Mouse (Mus musculus): ENCODE measurements around the gene Hacd1. TPM values are rescaled to one million over a fixed set of nuclear protein-coding genes. Genes with fewer than 3 reads are reported as not detected.
A peak's percentile ranks its signal among the peaks of the same experiment; 100 is the strongest.
"Not testable (repeated sequence)": the region's sequence is repeated elsewhere in the genome, so short reads cannot be mapped to it uniquely, and the experiment has no call there.

Gene Hacd1
- polyA plus RNA-seq (2015; fragmentation: Nextera tagmentation; extraction: Ambion mirVana): 57.2 and 58.4 TPM in 2 replicates

DNA sequence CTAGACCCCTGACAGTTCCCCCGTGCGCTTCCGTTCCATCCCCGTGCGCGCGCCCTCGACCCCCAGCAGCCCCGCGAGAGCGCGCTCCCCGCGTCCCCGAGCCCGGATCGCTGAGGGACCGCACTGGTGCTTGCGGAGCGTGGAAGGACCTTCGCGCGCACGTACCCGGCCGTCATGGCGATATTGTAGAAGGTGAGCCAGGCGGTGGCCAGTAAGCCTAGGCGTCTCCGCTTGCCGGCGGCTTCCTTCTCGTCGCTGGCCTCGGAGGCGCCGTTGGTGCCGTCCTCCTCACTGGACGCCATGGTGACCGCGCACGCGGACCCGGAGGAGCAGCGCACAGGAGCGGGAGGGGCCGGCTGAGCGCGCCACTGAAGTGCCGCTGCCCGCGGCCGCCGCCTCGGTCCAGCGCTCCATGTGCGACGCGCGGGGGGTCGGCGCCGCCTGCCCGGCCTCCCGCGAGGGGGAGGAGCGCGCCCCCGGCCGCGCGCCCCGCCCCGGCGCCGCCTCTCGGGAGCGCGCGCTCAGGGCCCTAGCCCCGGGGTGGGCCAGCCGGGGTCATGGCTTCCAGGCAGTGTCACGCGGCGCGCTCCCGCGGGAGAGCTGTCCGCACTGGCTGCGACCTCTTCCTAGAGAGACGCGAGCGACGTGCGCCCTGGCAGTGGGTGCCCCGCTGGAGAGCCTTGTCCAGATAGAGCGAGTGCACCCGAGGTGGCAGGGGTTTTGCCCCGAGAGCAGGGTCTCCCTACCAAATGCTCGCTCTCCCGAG lies at the start of gene Hacd1:
Gene Hacd1 (minus strand): TSS at position 570 of the 766 bp plus-strand sequence.
- ATAC-seq: peak; percentile 91
- H3K4me2 ChIP-seq (ENCODE audit: low read length): peak within 1 kb of the TSS; percentile 81
- H3K4me3 ChIP-seq (replicated peaks; ENCODE audit: low read length): peak within 1 kb of the TSS; percentile 82
- no peaks in the 10 kb centered on the region for H3K36me3 ChIP-seq (ENCODE audit: control insufficient read depth, insufficient read depth)
- peaks cover 9% of the 10 kb centered on the region for H3K4me1 ChIP-seq (replicated peaks; ENCODE audit: control insufficient read depth, insufficient read depth, low read length)
- WGBS: under 1% methylated on average over 60 of the region's 101 CpGs
- H3K9me3 ChIP-seq (ENCODE audit: control insufficient read depth, low read length): no peaks in the 10 kb centered on the region
- peak within 1 kb of the TSS; percentile 92 for H3K27ac ChIP-seq (ENCODE audit: low read length)
- no peaks in the 10 kb centered on the region for H3K27me3 ChIP-seq (replicated peaks; ENCODE audit: control insufficient read depth, insufficient read depth, low read length)
- H3K9ac ChIP-seq (replicated peaks; ENCODE audit: low read depth, low read length): peak within 1 kb of the TSS; percentile 93

DNA sequence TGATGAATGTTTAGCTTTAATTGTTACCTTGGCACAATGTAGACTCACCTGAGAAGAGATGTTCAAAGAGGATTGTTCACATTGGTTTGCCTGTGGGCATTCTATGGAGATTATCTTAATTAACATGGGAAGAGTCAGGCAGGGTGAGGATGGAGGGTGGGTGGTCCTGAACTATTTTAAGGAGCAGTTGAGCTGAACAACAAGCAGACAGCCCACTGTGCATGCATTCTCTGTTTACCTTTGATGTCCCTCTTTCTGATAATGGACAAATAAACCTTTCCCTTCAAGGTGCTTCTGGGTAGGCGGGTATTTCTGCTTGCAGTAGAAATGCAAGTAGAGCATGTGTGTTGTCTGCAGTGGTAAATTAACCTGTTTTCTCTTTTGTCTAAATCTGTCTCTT lies 48.0 kb upstream of the Hacd1 start:
- no peaks in the 10 kb centered on the region for H3K27me3 ChIP-seq (replicated peaks; ENCODE audit: control insufficient read depth, insufficient read depth, low read length)
- no peak overlapping the region for H3K4me3 ChIP-seq (replicated peaks; ENCODE audit: low read length)
- no peak overlapping the region for H3K9ac ChIP-seq (replicated peaks; ENCODE audit: low read depth, low read length)
- H3K9me3 ChIP-seq (ENCODE audit: control insufficient read depth, low read length): no peaks in the 10 kb centered on the region
- H3K36me3 ChIP-seq (ENCODE audit: control insufficient read depth, insufficient read depth): no peaks in the 10 kb centered on the region
- WGBS: 86% methylated on average over 1 of the region's 1 CpGs
- no peaks in the 10 kb centered on the region for H3K4me1 ChIP-seq (replicated peaks; ENCODE audit: control insufficient read depth, insufficient read depth, low read length)
- no peak overlapping the region for H3K4me2 ChIP-seq (ENCODE audit: low read length)
- no peak overlapping the region for H3K27ac ChIP-seq (ENCODE audit: low read length)
- no peak for ATAC-seq

DNA sequence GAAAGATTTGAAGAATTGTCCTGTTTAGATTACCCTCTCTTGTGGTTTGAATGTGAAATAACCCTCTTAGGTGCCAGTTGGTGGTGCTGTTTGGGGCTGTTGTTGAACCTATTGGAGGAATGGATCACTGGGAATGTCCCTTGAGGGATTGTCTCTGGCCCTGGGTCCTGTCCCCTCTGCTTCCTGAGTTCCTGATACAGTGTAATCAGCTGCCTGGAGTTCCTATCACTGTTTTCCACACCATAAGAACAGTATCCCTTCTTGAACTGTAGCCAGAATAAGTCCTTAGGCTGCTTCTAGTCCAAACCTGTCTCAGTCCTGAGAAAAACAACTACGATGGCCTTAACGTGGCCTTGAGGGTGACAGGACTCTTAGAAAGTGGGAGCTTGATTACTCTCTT lies 46.7 kb upstream of the Hacd1 start:
- no peak for ATAC-seq
- H3K4me2 ChIP-seq (ENCODE audit: low read length): no peak overlapping the region
- 79% methylated on average over 2 of the region's 2 CpGs for WGBS

DNA sequence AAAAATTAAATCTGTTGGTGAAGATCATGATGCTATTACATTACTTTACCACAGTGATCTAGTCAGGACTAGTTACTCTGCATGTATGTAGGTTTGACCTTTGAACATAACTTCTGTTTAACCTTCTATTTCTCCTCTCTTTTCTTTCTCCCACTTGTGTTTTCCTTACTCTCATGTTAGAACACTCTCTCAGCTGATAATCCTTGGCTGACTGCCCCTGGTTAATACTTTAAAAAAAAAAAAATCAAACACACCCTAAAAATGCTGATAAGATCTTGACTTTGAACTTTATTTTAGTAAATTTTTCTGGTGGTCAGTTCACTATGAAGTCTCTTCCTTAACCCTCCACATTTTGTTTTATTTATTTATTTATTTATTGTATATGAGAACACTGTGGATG lies 44.6 kb upstream of the Hacd1 start:
- no peak overlapping the region for H3K4me3 ChIP-seq (replicated peaks; ENCODE audit: low read length)
- no peak overlapping the region for H3K27ac ChIP-seq (ENCODE audit: low read length)
- H3K9ac ChIP-seq (replicated peaks; ENCODE audit: low read depth, low read length): no peak overlapping the region
- no peaks in the 10 kb centered on the region for H3K4me1 ChIP-seq (replicated peaks; ENCODE audit: control insufficient read depth, insufficient read depth, low read length)
- no peaks in the 10 kb centered on the region for H3K9me3 ChIP-seq (ENCODE audit: control insufficient read depth, low read length)
- H3K4me2 ChIP-seq (ENCODE audit: low read length): no peak overlapping the region
- ATAC-seq: no peak
- H3K36me3 ChIP-seq (ENCODE audit: control insufficient read depth, insufficient read depth): no peaks in the 10 kb centered on the region
- no peaks in the 10 kb centered on the region for H3K27me3 ChIP-seq (replicated peaks; ENCODE audit: control insufficient read depth, insufficient read depth, low read length)

More for the DNA sequence above, 46.7 kb upstream of the Hacd1 start:
- no peak overlapping the region for H3K4me3 ChIP-seq (replicated peaks; ENCODE audit: low read length)
- H3K9ac ChIP-seq (replicated peaks; ENCODE audit: low read depth, low read length): no peak overlapping the region
- no peaks in the 10 kb centered on the region for H3K27me3 ChIP-seq (replicated peaks; ENCODE audit: control insufficient read depth, insufficient read depth, low read length)
- H3K9me3 ChIP-seq (ENCODE audit: control insufficient read depth, low read length): no peaks in the 10 kb centered on the region
- H3K27ac ChIP-seq (ENCODE audit: low read length): no peak overlapping the region
- no peaks in the 10 kb centered on the region for H3K36me3 ChIP-seq (ENCODE audit: control insufficient read depth, insufficient read depth)
- no peaks in the 10 kb centered on the region for H3K4me1 ChIP-seq (replicated peaks; ENCODE audit: control insufficient read depth, insufficient read depth, low read length)

DNA sequence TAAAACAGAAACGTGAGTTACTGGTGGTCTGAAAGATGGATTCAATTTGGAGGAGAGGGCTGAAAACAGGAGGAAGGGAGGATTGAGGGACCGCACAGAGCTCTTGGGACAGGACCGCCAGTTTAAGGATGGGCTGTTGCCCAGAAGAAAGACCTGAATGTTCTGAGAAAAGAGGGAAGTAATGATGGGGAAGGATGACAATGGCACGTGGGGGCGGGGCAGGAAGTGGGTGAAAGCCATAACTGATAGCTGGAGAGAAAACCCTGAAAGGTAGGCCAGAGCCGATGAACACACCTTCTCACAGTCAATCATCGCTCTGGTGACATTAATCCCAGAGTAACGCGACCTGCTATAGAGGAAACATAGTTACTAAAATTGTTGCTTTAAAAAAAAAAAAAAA lies 22.6 kb upstream of the Hacd1 start:
- H3K4me2 ChIP-seq (ENCODE audit: low read length); ATAC-seq; H3K27me3 ChIP-seq (replicated peaks; ENCODE audit: control insufficient read depth, insufficient read depth, low read length); H3K9ac ChIP-seq (replicated peaks; ENCODE audit: low read depth, low read length); H3K4me3 ChIP-seq (replicated peaks; ENCODE audit: low read length); H3K9me3 ChIP-seq (ENCODE audit: control insufficient read depth, low read length); H3K27ac ChIP-seq (ENCODE audit: low read length); H3K36me3 ChIP-seq (ENCODE audit: control insufficient read depth, insufficient read depth): not testable (repeated sequence)
- 90% methylated on average over 8 of the region's 9 CpGs for WGBS
- H3K4me1 ChIP-seq (replicated peaks; ENCODE audit: control insufficient read depth, insufficient read depth, low read length): peaks cover 17% of the 10 kb centered on the region

DNA sequence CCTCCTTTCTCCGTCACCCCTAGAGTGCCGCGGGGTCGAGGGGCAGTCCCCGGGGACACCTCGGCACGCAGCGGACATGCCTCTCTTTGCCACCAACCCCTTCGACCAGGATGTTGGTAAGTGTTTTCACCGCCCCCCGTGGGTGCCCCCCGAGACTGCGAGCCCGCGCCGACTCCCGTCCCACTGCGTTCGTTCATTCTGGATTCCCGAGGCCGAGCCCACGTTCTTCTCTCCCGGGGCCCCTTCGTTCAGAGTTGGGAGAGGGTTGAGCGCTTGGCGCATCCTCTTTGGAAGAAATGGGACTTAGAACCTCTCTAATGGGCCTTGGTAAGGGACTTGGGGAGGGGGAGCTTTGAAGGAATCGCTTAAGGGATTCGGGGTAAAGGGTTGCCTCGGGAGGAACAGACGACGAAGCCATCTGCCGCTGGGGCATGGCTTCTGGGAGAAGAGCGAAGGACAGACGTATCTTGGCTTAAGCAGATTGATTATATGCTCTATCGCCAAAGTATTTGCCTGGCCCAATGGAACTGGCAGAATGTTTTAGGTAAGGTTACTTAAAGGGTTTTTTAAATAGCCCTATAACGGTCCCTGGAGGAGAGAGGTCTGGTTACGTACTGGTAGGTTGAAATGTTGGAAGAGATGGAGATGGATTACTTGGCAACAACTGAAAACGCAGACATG lies 18.4 kb upstream of the Hacd1 start:
- ATAC-seq: no peak; the same call in 1 of the 2 replicates
- H3K4me1 ChIP-seq (replicated peaks; ENCODE audit: control insufficient read depth, insufficient read depth, low read length): peaks cover 21% of the 10 kb centered on the region
- under 1% methylated on average over 38 of the region's 38 CpGs for WGBS
- no peaks in the 10 kb centered on the region for H3K9me3 ChIP-seq (ENCODE audit: control insufficient read depth, low read length)
- no peaks in the 10 kb centered on the region for H3K36me3 ChIP-seq (ENCODE audit: control insufficient read depth, insufficient read depth)
- peak overlapping the region; percentile 97 for H3K4me3 ChIP-seq (replicated peaks; ENCODE audit: low read length)
- peak overlapping the region; percentile 98 for H3K27ac ChIP-seq (ENCODE audit: low read length)
- peak overlapping the region; percentile 99 for H3K9ac ChIP-seq (replicated peaks; ENCODE audit: low read depth, low read length)
- peak overlapping the region; percentile 81 for H3K4me2 ChIP-seq (ENCODE audit: low read length)
- no peaks in the 10 kb centered on the region for H3K27me3 ChIP-seq (replicated peaks; ENCODE audit: control insufficient read depth, insufficient read depth, low read length)

DNA sequence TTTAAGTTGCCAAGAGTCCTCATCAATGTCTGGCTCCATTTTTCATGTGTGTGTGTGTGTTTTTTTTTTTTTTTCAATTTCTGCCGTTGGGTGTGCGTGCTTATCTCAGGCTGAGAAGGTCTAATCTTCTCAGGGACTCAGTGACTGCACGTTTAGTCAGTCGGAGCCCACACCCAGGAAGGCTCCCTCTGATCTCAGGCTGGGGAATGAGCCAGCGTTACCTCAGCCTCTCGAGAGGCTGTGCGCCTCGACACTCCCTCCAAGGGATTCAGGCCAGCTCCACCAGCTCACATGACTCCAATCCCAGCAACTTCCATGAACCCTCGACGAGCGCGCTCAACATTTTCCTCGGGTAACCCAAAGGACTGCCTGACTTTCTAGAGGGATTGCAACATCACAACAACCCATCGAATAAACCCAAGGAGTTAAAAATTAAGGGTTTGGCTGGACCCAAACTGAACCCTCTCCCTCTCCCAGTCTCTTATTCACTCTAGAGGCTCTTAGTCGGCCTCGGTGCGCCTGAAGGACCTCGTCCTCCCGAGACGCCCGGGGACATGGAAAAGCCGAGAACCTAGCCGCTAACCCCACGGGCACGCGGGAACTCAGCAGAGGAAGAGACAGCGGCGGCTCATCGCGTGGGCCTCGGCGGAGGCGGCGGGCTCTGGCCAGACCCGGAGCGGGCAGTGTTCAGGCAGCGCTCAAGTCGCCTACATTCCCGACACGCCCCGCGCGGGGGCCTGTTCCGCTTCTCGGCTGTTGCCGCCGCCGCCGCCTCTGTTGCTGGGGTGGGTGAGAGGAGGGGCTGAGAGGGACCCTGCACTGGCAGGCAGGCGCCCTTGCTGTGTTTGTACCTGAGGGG lies 17.7 kb upstream of the Hacd1 start, which contains the start of gene Stam:
Gene Stam (plus strand): TSS at position 737 of the 859 bp plus-strand sequence.
- H3K4me2 ChIP-seq (ENCODE audit: low read length): peak within 1 kb of the TSS; percentile 81
- peak; percentile 98 for ATAC-seq
- WGBS: under 1% methylated on average over 50 of the region's 50 CpGs

DNA sequence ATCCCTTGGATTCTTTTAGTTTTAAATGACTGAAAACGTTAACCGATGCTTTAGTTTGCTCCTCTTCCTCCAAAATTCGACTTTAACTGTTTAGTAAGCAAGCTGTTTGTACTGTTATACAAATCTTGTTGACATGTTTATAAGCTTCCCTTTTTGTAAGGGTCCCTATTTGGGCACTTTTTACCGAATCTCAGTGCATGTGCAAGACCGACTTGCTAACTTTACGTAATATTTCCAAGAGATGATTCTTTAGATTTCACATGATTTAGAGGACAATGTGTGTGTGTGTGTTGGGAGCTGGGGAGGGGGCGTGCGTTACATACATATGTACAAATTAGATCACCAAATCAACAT lies 17.1 kb upstream of the Hacd1 start:
- WGBS: 13% methylated on average over 8 of the region's 8 CpGs
- Histone ChIP-seq H3K4me3 (replicated peaks; ENCODE audit: low read length) (peak overlapping the region; percentile 97), H3K9ac (replicated peaks; ENCODE audit: low read depth, low read length) (peak overlapping the region; percentile 99), H3K4me1 (replicated peaks; ENCODE audit: control insufficient read depth, insufficient read depth, low read length) (peaks cover 21% of the 10 kb centered on the region), H3K4me2 (ENCODE audit: low read length) (peak overlapping the region; percentile 81), H3K9me3 (ENCODE audit: control insufficient read depth, low read length) (no peaks in the 10 kb centered on the region), H3K36me3 (ENCODE audit: control insufficient read depth, insufficient read depth) (no peaks in the 10 kb centered on the region), H3K27ac (ENCODE audit: low read length) (peak overlapping the region; percentile 98), H3K27me3 (replicated peaks; ENCODE audit: control insufficient read depth, insufficient read depth, low read length) (no peaks in the 10 kb centered on the region)
- no peak for ATAC-seq

More for the DNA sequence above, 17.7 kb upstream of the Hacd1 start, which contains the start of gene Stam:
- H3K9me3 ChIP-seq (ENCODE audit: control insufficient read depth, low read length): no peaks in the 10 kb centered on the region
- H3K27me3 ChIP-seq (replicated peaks; ENCODE audit: control insufficient read depth, insufficient read depth, low read length): no peaks in the 10 kb centered on the region
- H3K4me1 ChIP-seq (replicated peaks; ENCODE audit: control insufficient read depth, insufficient read depth, low read length): peaks cover 21% of the 10 kb centered on the region
- H3K27ac ChIP-seq (ENCODE audit: low read length): peak within 1 kb of the TSS; percentile 98
- peak within 1 kb of the TSS; percentile 99 for H3K9ac ChIP-seq (replicated peaks; ENCODE audit: low read depth, low read length)
- H3K36me3 ChIP-seq (ENCODE audit: control insufficient read depth, insufficient read depth): no peaks in the 10 kb centered on the region
- H3K4me3 ChIP-seq (replicated peaks; ENCODE audit: low read length): peak within 1 kb of the TSS; percentile 97

DNA sequence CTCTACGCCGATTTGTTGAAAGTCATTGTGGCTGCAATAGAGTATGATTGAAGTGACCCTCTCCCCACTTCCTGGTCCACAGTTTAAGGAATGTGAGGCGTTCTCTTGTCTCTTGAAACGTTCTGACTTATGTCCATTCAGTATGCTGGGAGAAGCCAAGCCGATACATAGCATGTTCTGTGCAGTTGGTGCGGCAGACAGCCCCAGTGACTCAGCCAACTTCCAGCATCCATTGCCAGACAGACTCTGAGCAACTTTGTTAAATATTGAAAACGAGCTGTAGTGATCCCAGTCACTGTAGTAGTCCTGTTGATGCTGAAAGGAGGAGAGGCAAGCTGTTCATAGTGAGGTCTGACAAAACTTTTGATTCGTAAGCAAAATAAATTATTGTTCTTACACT lies 14.5 kb upstream of the Hacd1 start:
- Histone ChIP-seq H3K27ac (ENCODE audit: low read length) (no peak overlapping the region), H3K4me1 (replicated peaks; ENCODE audit: control insufficient read depth, insufficient read depth, low read length) (peaks cover 12% of the 10 kb centered on the region), H3K9me3 (ENCODE audit: control insufficient read depth, low read length) (no peaks in the 10 kb centered on the region), H3K36me3 (ENCODE audit: control insufficient read depth, insufficient read depth) (no peaks in the 10 kb centered on the region), H3K4me2 (ENCODE audit: low read length) (no peak overlapping the region), H3K4me3 (replicated peaks; ENCODE audit: low read length) (no peak overlapping the region), H3K27me3 (replicated peaks; ENCODE audit: control insufficient read depth, insufficient read depth, low read length) (no peaks in the 10 kb centered on the region), H3K9ac (replicated peaks; ENCODE audit: low read depth, low read length) (no peak overlapping the region)
- ATAC-seq: no peak
- WGBS: 75% methylated on average over 8 of the region's 8 CpGs

Data from forebrain, embryonic 16.5 days (tissue).